In genomic region chr4:55026109-55026646, GRCm38 (mm10) we compare ENCODE assay signal across 10 mouse cellular contexts.
DNase-seq lines count a peak whose midpoint lies in the region; ATAC-seq and TF ChIP-seq lines count a peak whose summit lies in the region.
"Had no signal": no experiment of that assay in that cellular context is flagged by ENCODE, and none has a peak within 500 bp of the region (broad histone marks: within the 10 kb centered on the region; RNA-seq: fewer than 3 reads in every experiment).

No protein-coding gene starts in this region.

- no peak for TF ChIP-seq EP300 in liver, postnatal 0 days (IDR thresholded peaks at IDR 0.05; ENCODE audit: low read depth)

- TF ChIP-seq CTCF in liver, postnatal 0 days (IDR thresholded peaks at IDR 0.05; ENCODE audit: low read depth), result no peak

- no peak overlapping the region for H3K9ac ChIP-seq in hindbrain, embryonic 13.5 days
- H3K9ac ChIP-seq in hindbrain, embryonic 16.5 days (ENCODE audit: low read depth, low read length), result no peak overlapping the region
- no peak overlapping the region for H3K9ac ChIP-seq in liver, postnatal 0 days (replicated peaks)
- H3K9ac ChIP-seq: liver, embryonic 15.5 days had no signal

- ATAC-seq in hindbrain, embryonic 13.5 days (ENCODE audit: low FRiP score), result no peak
- no peak for ATAC-seq in hindbrain, embryonic 16.5 days
- no peak for ATAC-seq in liver, postnatal 0 days

- no peaks in the 10 kb centered on the region for H3K27me3 ChIP-seq in hindbrain, embryonic 13.5 days
- no peaks in the 10 kb centered on the region for H3K27me3 ChIP-seq in hindbrain, embryonic 16.5 days (replicated peaks; ENCODE audit: control insufficient read depth, insufficient read depth, low read length)
- no peaks in the 10 kb centered on the region for H3K27me3 ChIP-seq in liver, postnatal 0 days (ENCODE audit: insufficient read depth, low read length)
- H3K27me3 ChIP-seq: liver, embryonic 15.5 days had no signal

- peak overlapping the region; percentile 36 for H3K27ac ChIP-seq in hindbrain, embryonic 13.5 days
- no peak overlapping the region for H3K27ac ChIP-seq in hindbrain, embryonic 16.5 days (ENCODE audit: low read depth, low read length)
- no peak overlapping the region for H3K27ac ChIP-seq in liver, postnatal 0 days (ENCODE audit: low read depth)
- H3K27ac ChIP-seq: liver, embryonic 15.5 days had no signal

- H3K4me1 ChIP-seq in hindbrain, embryonic 13.5 days (replicated peaks), result peaks cover 12% of the 10 kb centered on the region
- no peaks in the 10 kb centered on the region for H3K4me1 ChIP-seq in hindbrain, embryonic 16.5 days (ENCODE audit: control insufficient read depth, insufficient read depth, low read depth, low read length)
- H3K4me1 ChIP-seq in liver, postnatal 0 days (ENCODE audit: insufficient read depth), result no peaks in the 10 kb centered on the region
- H3K4me1 ChIP-seq: liver, embryonic 15.5 days had no signal

- peaks cover 51% of the 10 kb centered on the region for H3K36me3 ChIP-seq in hindbrain, embryonic 13.5 days
- H3K36me3 ChIP-seq in hindbrain, embryonic 16.5 days (ENCODE audit: control insufficient read depth, insufficient read depth, low read length), result peaks cover 12% of the 10 kb centered on the region
- no peaks in the 10 kb centered on the region for H3K36me3 ChIP-seq in liver, postnatal 0 days (replicated peaks; ENCODE audit: insufficient read depth, low read length)
- H3K36me3 ChIP-seq: liver, embryonic 15.5 days had no signal

- H3K4me2 ChIP-seq in hindbrain, embryonic 13.5 days, result no peak overlapping the region
- H3K4me2 ChIP-seq in hindbrain, embryonic 16.5 days (ENCODE audit: low read length), result no peak overlapping the region
- H3K4me2 ChIP-seq in liver, postnatal 0 days (ENCODE audit: low read depth, low read length), result no peak overlapping the region
- H3K4me2 ChIP-seq: liver, embryonic 15.5 days had no signal

- peak; percentile 68 for DNase-seq in urinary bladder, postnatal 14 days (ENCODE audit: low spot score)
- DNase-seq in urinary bladder, adult 2 months (ENCODE audit: low spot score), result no peak
- DNase-seq in kidney, postnatal 10 days, result peak; percentile 56
- no peak for DNase-seq in natural killer cell, adult 2 months (ENCODE audit: low spot score in 2 of 2)
- DNase-seq in liver, postnatal 0 days, result no peak
- no peak for DNase-seq in cerebellum, adult 18-20 months
- DNase-seq: cerebellum, postnatal 10 days had no signal

- 87% methylated on average over 10 of the region's 10 CpGs for WGBS in hindbrain, embryonic 13.5 days
- WGBS in hindbrain, embryonic 16.5 days, result 81% methylated on average over 10 of the region's 10 CpGs
- 89% methylated on average over 10 of the region's 10 CpGs for WGBS in liver, postnatal 0 days (ENCODE audit: insufficient replicate concordance)

- H3K9me3 ChIP-seq in hindbrain, embryonic 13.5 days, result no peaks in the 10 kb centered on the region
- H3K9me3 ChIP-seq in hindbrain, embryonic 16.5 days (ENCODE audit: control insufficient read depth, low read length), result no peaks in the 10 kb centered on the region
- no peaks in the 10 kb centered on the region for H3K9me3 ChIP-seq in liver, postnatal 0 days (ENCODE audit: low read length)
- H3K9me3 ChIP-seq: liver, embryonic 15.5 days had no signal

- no peak overlapping the region for H3K4me3 ChIP-seq in hindbrain, embryonic 13.5 days
- no peak overlapping the region for H3K4me3 ChIP-seq in hindbrain, embryonic 16.5 days (ENCODE audit: low read length)
- H3K4me3 ChIP-seq in liver, postnatal 0 days (ENCODE audit: low read depth, low read length), result no peak overlapping the region
- H3K4me3 ChIP-seq: liver, embryonic 15.5 days had no signal

Comparison
In these comparisons a context has a peak if more than half of its experiments do, and no peak if none do; other contexts are left out.
1. DNase-seq: peak in urinary bladder, postnatal 14 days (single experiment) and kidney, postnatal 10 days (single experiment); none in urinary bladder, adult 2 months (single experiment), natural killer cell, adult 2 months (0 of 2), liver, postnatal 0 days (single experiment) and cerebellum, adult 18-20 months (0 of 2).